Mouse (Mus musculus) MEL (cell line): Measurements from ENCODE around the gene Lmo7. TPM values are rescaled to one million over a fixed set of nuclear protein-coding genes. Genes with fewer than 3 reads are reported as not detected.

Source experiments
- DNase-seq: peaks from one replicate; pipeline ENCODE4 v3.0.0; 2011; ENCODE audit warnings: low read depth, low spot score
- H3K27ac ChIP-seq: 2 replicates; pipeline ENCODE4 v1.5.1; 2012; ENCODE audit warnings: low read depth, mild to moderate bottlenecking, control low read depth, low read length, moderate library complexity; ENCODE audit not compliant: control insufficient read depth
- H3K27me3 ChIP-seq, 2 experiments: fragments of 150-350 bp in 1 of 2; sonication (generic) in 1 of 2; 2 replicates each; pipeline ENCODE4 v1.6.1; 2012; ENCODE audit warnings: low read length in 2 of 2, mild to moderate bottlenecking in 2 of 2, improper control_type of control experiment in 1 of 2, moderate library complexity in 1 of 2; ENCODE audit not compliant: insufficient read depth in 2 of 2, control insufficient read depth in 1 of 2
- H3K36me3 ChIP-seq, 2 experiments: 2 replicates each; pipeline ENCODE4 v1.6.1; 2012 to 2014; ENCODE audit warnings: low read length in 2 of 2, improper control_type of control experiment in 1 of 2, inconsistent platforms in 1 of 2, mild to moderate bottlenecking in 1 of 2; ENCODE audit not compliant: insufficient read depth in 2 of 2, control insufficient read depth in 1 of 2
- H3K4me1 ChIP-seq, 2 experiments: fragments of 150-350 bp in 1 of 2; sonication (generic) in 1 of 2; 2 replicates each; pipeline ENCODE4 v1.6.1; 2012; ENCODE audit warnings: low read length in 2 of 2, improper control_type of control experiment in 1 of 2, mild to moderate bottlenecking in 1 of 2; ENCODE audit not compliant: insufficient read depth in 2 of 2, control insufficient read depth in 1 of 2
- H3K4me3 ChIP-seq, 2 experiments: fragments of 150-350 bp in 1 of 2; sonication (generic) in 1 of 2; 2 replicates each; pipeline ENCODE4 v1.5.1; 2012; ENCODE audit warnings: low read depth in 2 of 2, low read length in 2 of 2, mild to moderate bottlenecking in 2 of 2, moderate library complexity in 2 of 2, control low read depth in 1 of 2, improper control_type of control experiment in 1 of 2; ENCODE audit not compliant: control insufficient read depth in 1 of 2, insufficient read depth in 1 of 2
- H3K79me2 ChIP-seq: 2 replicates; pipeline ENCODE4 v1.6.1; 2012; ENCODE audit warnings: mild to moderate bottlenecking, low read length, moderate library complexity; ENCODE audit not compliant: control insufficient read depth, poor library complexity, insufficient read depth
- H3K9ac ChIP-seq: 2 replicates; pipeline ENCODE4 v1.6.1; 2012; ENCODE audit warnings: low read depth, mild to moderate bottlenecking, control low read depth, low read length, moderate library complexity; ENCODE audit not compliant: control insufficient read depth, poor library complexity, severe bottlenecking
- H3K9me3 ChIP-seq: fragments of 150-350 bp; sonication (generic); replicated peaks from 2 replicates; pipeline ENCODE4 v1.6.1; 2012; ENCODE audit warnings: mild to moderate bottlenecking, low read length, improper control_type of control experiment, moderate library complexity; ENCODE audit not compliant: insufficient read depth
- BHLHE40 ChIP-seq: IDR thresholded peaks from 2 replicates; pipeline ENCODE4 v1.6.1; 2012; ENCODE audit warnings: low read depth, mild to moderate bottlenecking, inconsistent platforms, low read length, improper control_type of control experiment, borderline replicate concordance
- CHD1 ChIP-seq: IDR thresholded peaks from 2 replicates; pipeline ENCODE4 v1.6.1; 2012; ENCODE audit warnings: low read depth, mild to moderate bottlenecking, inconsistent platforms, low read length, improper control_type of control experiment
- ELF1 ChIP-seq: IDR thresholded peaks from 2 replicates; pipeline ENCODE4 v1.6.1; 2014; ENCODE audit warnings: low read depth, mild to moderate bottlenecking, inconsistent platforms, low read length, improper control_type of control experiment, moderate library complexity
- EP300 ChIP-seq, 2 experiments: IDR thresholded peaks; 2 replicates each; pipeline ENCODE4 v1.6.1; 2011; ENCODE audit warnings: improper control_type of control experiment in 2 of 2, low read length in 2 of 2, low read depth in 1 of 2, mild to moderate bottlenecking in 1 of 2
- ETS1 ChIP-seq: IDR thresholded peaks from 2 replicates; pipeline ENCODE4 v1.6.1; 2012; ENCODE audit warnings: low read depth, mild to moderate bottlenecking, inconsistent platforms, low read length, improper control_type of control experiment, moderate library complexity
- GABPA ChIP-seq: IDR thresholded peaks from 2 replicates; pipeline ENCODE4 v1.6.1; 2012; ENCODE audit warnings: low read depth, mild to moderate bottlenecking, inconsistent platforms, low read length, improper control_type of control experiment, moderate library complexity
- GATA1 ChIP-seq: IDR thresholded peaks from 2 replicates; pipeline ENCODE4 v1.6.1; 2011; ENCODE audit warnings: low read depth, low read length, improper control_type of control experiment
- KAT2A ChIP-seq: conservative IDR thresholded peaks from 2 replicates; pipeline ENCODE4 v1.6.1; 2012; ENCODE audit warnings: low read depth, low read length, improper control_type of control experiment, inconsistent platforms
- MAZ ChIP-seq: IDR thresholded peaks from 2 replicates; pipeline ENCODE4 v1.6.1; 2012; ENCODE audit warnings: low read depth, mild to moderate bottlenecking, inconsistent platforms, low read length, improper control_type of control experiment
- MXI1 ChIP-seq: IDR thresholded peaks from 2 replicates; pipeline ENCODE4 v1.6.1; 2011; ENCODE audit warnings: mild to moderate bottlenecking, low read depth, low read length, improper control_type of control experiment
- NELFE ChIP-seq: IDR thresholded peaks from 2 replicates; pipeline ENCODE4 v1.6.1; 2011; ENCODE audit warnings: low read depth, low read length, improper control_type of control experiment
- POLR2AphosphoS5 ChIP-seq: IDR thresholded peaks from 2 replicates; pipeline ENCODE4 v1.6.1; 2012; ENCODE audit warnings: low read depth, borderline replicate concordance, mild to moderate bottlenecking, inconsistent platforms, low read length, moderate library complexity, mixed read lengths
- RAD21 ChIP-seq: IDR thresholded peaks from 2 replicates; pipeline ENCODE4 v1.6.1; 2011; ENCODE audit warnings: mild to moderate bottlenecking, low read depth, low read length, improper control_type of control experiment
- RCOR1 ChIP-seq: IDR thresholded peaks from 2 replicates; pipeline ENCODE4 v1.6.1; 2012; ENCODE audit warnings: low read depth, mild to moderate bottlenecking, inconsistent platforms, low read length, improper control_type of control experiment
- SMC3 ChIP-seq: IDR thresholded peaks from 2 replicates; pipeline ENCODE4 v1.6.1; 2011; ENCODE audit warnings: low read depth, low read length, improper control_type of control experiment
- UBTF ChIP-seq: IDR thresholded peaks from 2 replicates; pipeline ENCODE4 v1.6.1; 2012; ENCODE audit warnings: low read depth, mild to moderate bottlenecking, inconsistent platforms, low read length, improper control_type of control experiment, moderate library complexity, borderline replicate concordance; ENCODE audit not compliant: insufficient read depth
- ZC3H11A ChIP-seq: IDR thresholded peaks from 2 replicates; pipeline ENCODE4 v1.6.1; 2012; ENCODE audit warnings: low read depth, mild to moderate bottlenecking, inconsistent platforms, low read length, improper control_type of control experiment
- ZKSCAN1 ChIP-seq: IDR thresholded peaks from 2 replicates; pipeline ENCODE4 v1.6.1; 2012; ENCODE audit warnings: low read depth, mild to moderate bottlenecking, inconsistent platforms, low read length, improper control_type of control experiment, moderate library complexity
- ZMIZ1 ChIP-seq: IDR thresholded peaks from 2 replicates; pipeline ENCODE4 v1.6.1; 2012; ENCODE audit warnings: low read depth, mild to moderate bottlenecking, inconsistent platforms, low read length, improper control_type of control experiment, moderate library complexity
- polyA plus RNA-seq, 2 experiments: library from polyadenylated mRNA; stranded (reverse) in 1 of 2; unstranded in 1 of 2; fragments of >175 nt in 1 of 2; fragments of >200 nt in 1 of 2; gene quantifications; 2 replicates each; pipeline versions ENCODE4 v1.2.1 to v1.2.4; 2012; ENCODE audit warnings: low replicate concordance in 2 of 2, low read depth in 1 of 2; ENCODE audit not compliant: insufficient read length in 2 of 2, insufficient read depth in 1 of 2, missing spikeins in 1 of 2
- total RNA-seq: library from RNA; depleted of rRNA; stranded (reverse); fragments of 300-350 nt; gene quantifications from 2 replicates; pipeline ENCODE4 v1.2.3, GENCODE M21; 2012

Lmo7 gene
- total and polyA plus RNA-seq, 3 experiments = not detected

DNA sequence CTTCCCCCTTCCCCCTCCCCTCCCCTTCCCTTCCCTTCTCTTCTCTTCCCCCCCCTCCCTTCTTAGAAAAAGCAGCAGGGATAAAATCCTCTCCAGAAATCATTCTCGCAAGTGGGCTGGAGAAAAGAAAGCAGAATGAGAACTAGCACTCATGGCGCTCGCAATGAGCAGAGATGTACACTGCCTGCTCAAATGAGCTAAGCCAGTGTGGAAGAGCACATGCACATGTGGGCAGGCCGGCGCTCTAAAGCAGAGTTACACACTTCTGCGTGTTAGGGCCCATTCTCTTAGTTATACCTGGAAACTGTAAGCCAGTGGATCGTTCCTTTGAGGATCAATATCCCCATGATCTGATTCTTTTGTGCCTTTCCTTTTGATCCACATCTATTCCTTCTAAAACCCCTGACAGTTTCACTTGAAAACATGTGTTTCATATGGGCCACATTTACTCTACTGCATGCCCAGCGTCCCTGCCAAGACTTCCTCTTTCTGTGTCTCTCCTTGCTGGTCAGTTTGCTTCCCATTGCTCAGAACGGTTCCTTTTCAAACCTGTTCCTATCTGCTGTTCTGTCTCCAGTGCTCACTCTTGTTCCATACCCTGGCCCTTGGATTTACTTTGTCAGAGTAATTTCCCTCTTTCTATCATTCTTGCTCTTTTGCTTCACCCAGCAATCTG is 224.2 kb downstream of the Lmo7 start:
- Histone ChIP-seq H3K9ac (no peak overlapping the region), H3K36me3 (no peaks in the 10 kb centered on the region), H3K4me1 (no peaks in the 10 kb centered on the region), H3K9me3 (no peaks in the 10 kb centered on the region), H3K27ac (no peak overlapping the region), H3K27me3 (no peaks in the 10 kb centered on the region), H3K4me3 (no peak overlapping the region), H3K79me2 (no peaks in the 10 kb centered on the region)
- no peak for DNase-seq
- TF ChIP-seq MAZ (no peak), RAD21 (no peak), ZMIZ1 (no peak), NELFE (no peak), POLR2AphosphoS5 (no peak), EP300 (IDR thresholded peaks at IDR 0.05; ENCODE audit: low read depth in 1 of 2, low read length in 2 of 2) (no peak), BHLHE40 (no peak), SMC3 (no peak), RCOR1 (no peak), ZC3H11A (no peak), ETS1 (no peak), GABPA (no peak), GATA1 (no peak), ELF1 (no peak), MXI1 (no peak), CHD1 (no peak), KAT2A (no peak)

DNA sequence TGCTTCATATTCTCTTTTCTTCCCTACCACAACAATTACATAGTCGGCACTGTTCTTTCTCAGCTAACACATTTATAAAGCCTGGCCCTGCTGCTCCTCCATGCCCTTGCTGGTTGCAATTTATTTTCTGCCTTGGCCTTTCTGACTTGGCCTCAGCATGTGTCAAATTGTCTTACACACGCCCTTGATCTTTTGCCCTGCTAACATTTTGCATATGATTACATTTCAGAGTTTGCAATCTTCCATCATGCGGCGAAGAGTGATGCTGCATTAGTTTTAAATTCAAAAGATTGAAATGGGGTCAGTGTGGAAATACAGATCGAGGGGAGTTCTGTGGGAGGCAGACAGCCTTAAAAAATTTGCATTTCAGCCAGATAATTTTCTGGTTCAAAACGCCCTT is 234.6 kb downstream of the Lmo7 start:
- Histone ChIP-seq H3K27me3 (no peaks in the 10 kb centered on the region), H3K9me3 (no peaks in the 10 kb centered on the region), H3K4me3 (no peak overlapping the region), H3K36me3 (no peaks in the 10 kb centered on the region), H3K9ac (no peak overlapping the region)
- DNase-seq = no peak
- TF ChIP-seq ZC3H11A (no peak), ZKSCAN1 (no peak), UBTF (no peak)
- TF ChIP-seq, all 39 proteins: peak for 0
- no peaks in the 10 kb centered on the region for H3K79me2 ChIP-seq
- H3K27ac ChIP-seq = no peak overlapping the region
- no peaks in the 10 kb centered on the region for H3K4me1 ChIP-seq
